Mouse (Mus musculus): ENCODE measurements around the gene Tmem238. TPM values are rescaled to one million over a fixed set of nuclear protein-coding genes. Genes with fewer than 3 reads are reported as not detected.

Tmem238 gene
- polyA plus RNA-seq, 1 experiment from 2014 or later = 9.2 TPM

GRCm38 (mm10) chr7:4741672-4742481, 47.6 kb downstream of the Tmem238 start:
- ATAC-seq = no peak
- H3K4me1 ChIP-seq (ENCODE audit: control insufficient read depth, insufficient read depth, low read depth, low read length) = peaks cover 25% of the 10 kb centered on the region
- H3K4me3 ChIP-seq (ENCODE audit: low read length) = peak overlapping the region; percentile 75
- H3K36me3 ChIP-seq (ENCODE audit: control insufficient read depth, insufficient read depth, low read length) = peaks cover 5% of the 10 kb centered on the region; the same call in 1 of the 2 replicates
- 81% methylated on average over 21 of the region's 21 CpGs for WGBS
- peak overlapping the region; percentile 91; the same call in 1 of the 2 replicates for H3K9ac ChIP-seq (ENCODE audit: low read depth, low read length)
- H3K4me2 ChIP-seq (ENCODE audit: low read length) = peak overlapping the region; percentile 85
- no peaks in the 10 kb centered on the region for H3K27me3 ChIP-seq (replicated peaks; ENCODE audit: control insufficient read depth, insufficient read depth, low read length)
- no peaks in the 10 kb centered on the region for H3K9me3 ChIP-seq (ENCODE audit: control insufficient read depth, low read length)
- H3K27ac ChIP-seq (ENCODE audit: low read depth, low read length) = peak overlapping the region; percentile 95

- no peaks in the 10 kb centered on the region for H3K36me3 ChIP-seq (ENCODE audit: control insufficient read depth, insufficient read depth, low read length)
- H3K4me2 ChIP-seq (ENCODE audit: low read length) = peak overlapping the region; percentile 85
- H3K9me3 ChIP-seq (ENCODE audit: control insufficient read depth, low read length) = no peaks in the 10 kb centered on the region
- ATAC-seq = no peak
- WGBS = 4% methylated on average over 4 of the region's 4 CpGs
- H3K9ac ChIP-seq (ENCODE audit: low read depth, low read length) = peak overlapping the region; percentile 91
- H3K4me3 ChIP-seq (ENCODE audit: low read length) = peak overlapping the region; percentile 75
- H3K27ac ChIP-seq (ENCODE audit: low read depth, low read length) = peak overlapping the region; percentile 95
- no peaks in the 10 kb centered on the region for H3K27me3 ChIP-seq (replicated peaks; ENCODE audit: control insufficient read depth, insufficient read depth, low read length)
- peaks cover 25% of the 10 kb centered on the region for H3K4me1 ChIP-seq (ENCODE audit: control insufficient read depth, insufficient read depth, low read depth, low read length)
These were observed 48.3 kb downstream of the Tmem238 start for GRCm38 (mm10) chr7:4741151-4741550.

- Histone ChIP-seq H3K4me1 (ENCODE audit: control insufficient read depth, insufficient read depth, low read depth, low read length) (peaks cover 25% of the 10 kb centered on the region), H3K4me2 (ENCODE audit: low read length) (peak overlapping the region; percentile 85), H3K9me3 (ENCODE audit: control insufficient read depth, low read length) (no peaks in the 10 kb centered on the region), H3K27ac (ENCODE audit: low read depth, low read length) (peak overlapping the region; percentile 95), H3K9ac (ENCODE audit: low read depth, low read length) (peak overlapping the region; percentile 91), H3K4me3 (ENCODE audit: low read length) (peak overlapping the region; percentile 75), H3K27me3 (replicated peaks; ENCODE audit: control insufficient read depth, insufficient read depth, low read length) (no peaks in the 10 kb centered on the region), H3K36me3 (ENCODE audit: control insufficient read depth, insufficient read depth, low read length) (no peaks in the 10 kb centered on the region)
- peak; percentile 48 for ATAC-seq
- 2% methylated on average over 10 of the region's 14 CpGs for WGBS
These were observed 49.1 kb downstream of the Tmem238 start for GRCm38 (mm10) chr7:4740309-4740727.

GRCm38 (mm10) chr7:4739544-4740275, 49.7 kb downstream of the Tmem238 start, which contains the start of gene Kmt5c:
Kmt5c (plus strand) TSS chr7:4740115.
- Histone ChIP-seq H3K9me3 (ENCODE audit: control insufficient read depth, low read length) (no peaks in the 10 kb centered on the region), H3K27ac (ENCODE audit: low read depth, low read length) (peak within 1 kb of the TSS; percentile 95)
- ATAC-seq = peak; percentile 98

GRCm38 (mm10) chr7:4739041-4739543, 50.4 kb downstream of the Tmem238 start:
- no peaks in the 10 kb centered on the region for H3K9me3 ChIP-seq (ENCODE audit: control insufficient read depth, low read length)
- 16% methylated on average over 6 of the region's 10 CpGs for WGBS
- no peaks in the 10 kb centered on the region for H3K27me3 ChIP-seq (replicated peaks; ENCODE audit: control insufficient read depth, insufficient read depth, low read length)
- peak overlapping the region; percentile 68 for H3K4me2 ChIP-seq (ENCODE audit: low read length)
- H3K27ac ChIP-seq (ENCODE audit: low read depth, low read length) = peak overlapping the region; percentile 76
- 0 out of 2 replicates have a peak overlapping the region, but pooled peaks have one; percentile 43 for H3K9ac ChIP-seq (ENCODE audit: low read depth, low read length)
- no peaks in the 10 kb centered on the region for H3K36me3 ChIP-seq (ENCODE audit: control insufficient read depth, insufficient read depth, low read length)
- H3K4me1 ChIP-seq (ENCODE audit: control insufficient read depth, insufficient read depth, low read depth, low read length) = peaks cover 25% of the 10 kb centered on the region
- H3K4me3 ChIP-seq (ENCODE audit: low read length) = peak overlapping the region; percentile 75
- no peak for ATAC-seq

More at GRCm38 (mm10) chr7:4739544-4740275, 49.7 kb downstream of the Tmem238 start, which contains the start of gene Kmt5c:
- peak within 1 kb of the TSS; percentile 91 for H3K9ac ChIP-seq (ENCODE audit: low read depth, low read length)
- H3K36me3 ChIP-seq (ENCODE audit: control insufficient read depth, insufficient read depth, low read length) = no peaks in the 10 kb centered on the region
- 0% methylated on average over 30 of the region's 44 CpGs for WGBS
- peak within 1 kb of the TSS; percentile 85 for H3K4me2 ChIP-seq (ENCODE audit: low read length)
- no peaks in the 10 kb centered on the region for H3K27me3 ChIP-seq (replicated peaks; ENCODE audit: control insufficient read depth, insufficient read depth, low read length)
- H3K4me1 ChIP-seq (ENCODE audit: control insufficient read depth, insufficient read depth, low read depth, low read length) = peaks cover 25% of the 10 kb centered on the region
- peak within 1 kb of the TSS; percentile 75 for H3K4me3 ChIP-seq (ENCODE audit: low read length)

Other genes starting within 250 kb of the Tmem238 start
- 119 and 124 TPM in 2 replicates for gene Syt5, start 242.1 kb downstream of the Tmem238 start, polyA plus RNA-seq (2015; fragmentation: Nextera tagmentation; extraction: Ambion mirVana)
- 0.91 and 1.1 TPM in 2 replicates for gene Ptprh, start 185.6 kb downstream of the Tmem238 start, polyA plus RNA-seq (2015; fragmentation: Nextera tagmentation; extraction: Ambion mirVana)
- 1.9 and 2.0 TPM in 2 replicates for gene Tmem86b, start 158.2 kb downstream of the Tmem238 start, polyA plus RNA-seq (2015; fragmentation: Nextera tagmentation; extraction: Ambion mirVana)
- 4.3 and 6.2 TPM in 2 replicates for gene Ppp6r1, start 130.6 kb downstream of the Tmem238 start, polyA plus RNA-seq (2015; fragmentation: Nextera tagmentation; extraction: Ambion mirVana)
- gene Hspbp1, start 104.6 kb downstream of the Tmem238 start, polyA plus RNA-seq (2015; fragmentation: Nextera tagmentation; extraction: Ambion mirVana) = 175 and 188 TPM in 2 replicates
- 6.8 and 7.1 TPM in 2 replicates for gene Brsk1, start 99.1 kb downstream of the Tmem238 start, polyA plus RNA-seq (2015; fragmentation: Nextera tagmentation; extraction: Ambion mirVana)
- gene Tmem150b, start 64.4 kb downstream of the Tmem238 start, polyA plus RNA-seq (2015; fragmentation: Nextera tagmentation; extraction: Ambion mirVana) = 0.12 and 0.18 TPM in 2 replicates
- 47.4 and 57.4 TPM in 2 replicates for gene Kmt5c, start 49.5 kb downstream of the Tmem238 start, polyA plus RNA-seq (2015; fragmentation: Nextera tagmentation; extraction: Ambion mirVana)
- gene Cox6b2, start 36.6 kb downstream of the Tmem238 start, polyA plus RNA-seq (2015; fragmentation: Nextera tagmentation; extraction: Ambion mirVana) = 23.1 and 29.7 TPM in 2 replicates
- gene Fam71e2, start 18.4 kb downstream of the Tmem238 start, polyA plus RNA-seq (2015; fragmentation: Nextera tagmentation; extraction: Ambion mirVana) = not detected in 2 replicates
- 0.95 and 1.3 TPM in 2 replicates for gene Il11, start 6.8 kb downstream of the Tmem238 start, polyA plus RNA-seq (2015; fragmentation: Nextera tagmentation; extraction: Ambion mirVana)
- 0.68 TPM in 1 of 2 replicates, not detected in the other for gene Tmem190, start 6.7 kb downstream of the Tmem238 start, polyA plus RNA-seq (2015; fragmentation: Nextera tagmentation; extraction: Ambion mirVana)
- 206 and 212 TPM in 2 replicates for gene Rpl28, start 3.2 kb upstream of the Tmem238 start, polyA plus RNA-seq (2015; fragmentation: Nextera tagmentation; extraction: Ambion mirVana)
- 250 and 253 TPM in 2 replicates for gene Ube2s, start 22.9 kb upstream of the Tmem238 start, polyA plus RNA-seq (2015; fragmentation: Nextera tagmentation; extraction: Ambion mirVana)
- gene Shisa7, start 55.0 kb upstream of the Tmem238 start, polyA plus RNA-seq (2015; fragmentation: Nextera tagmentation; extraction: Ambion mirVana) = 9.9 and 10.0 TPM in 2 replicates
- 4.2 and 4.6 TPM in 2 replicates for gene Isoc2b, start 80.6 kb upstream of the Tmem238 start, polyA plus RNA-seq (2015; fragmentation: Nextera tagmentation; extraction: Ambion mirVana)
- gene Isoc2a, start 87.5 kb upstream of the Tmem238 start, polyA plus RNA-seq (2015; fragmentation: Nextera tagmentation; extraction: Ambion mirVana) = 0.89 and 0.93 TPM in 2 replicates
- gene Gm36210, start 116.9 kb upstream of the Tmem238 start, polyA plus RNA-seq (2015; fragmentation: Nextera tagmentation; extraction: Ambion mirVana) = 0.48 and 0.52 TPM in 2 replicates
- gene Zfp628, start 125.6 kb upstream of the Tmem238 start, polyA plus RNA-seq (2015; fragmentation: Nextera tagmentation; extraction: Ambion mirVana) = 3.2 and 4.2 TPM in 2 replicates
- 35.2 and 39.3 TPM in 2 replicates for gene Nat14, start 132.4 kb upstream of the Tmem238 start, polyA plus RNA-seq (2015; fragmentation: Nextera tagmentation; extraction: Ambion mirVana)
- gene Ssc5d, start 136.1 kb upstream of the Tmem238 start, polyA plus RNA-seq (2015; fragmentation: Nextera tagmentation; extraction: Ambion mirVana) = 1.1 and 2.4 TPM in 2 replicates
- gene Sbk2, start 174.8 kb upstream of the Tmem238 start, polyA plus RNA-seq (2015; fragmentation: Nextera tagmentation; extraction: Ambion mirVana) = 0.14 TPM in 1 of 2 replicates, not detected in the other
- 0.70 and 0.71 TPM in 2 replicates for gene Sbk3, start 181.5 kb upstream of the Tmem238 start, polyA plus RNA-seq (2015; fragmentation: Nextera tagmentation; extraction: Ambion mirVana)
- 49.2 and 53.5 TPM in 2 replicates for gene Zfp579, start 206.5 kb upstream of the Tmem238 start, polyA plus RNA-seq (2015; fragmentation: Nextera tagmentation; extraction: Ambion mirVana)
- 8.0 and 9.3 TPM in 2 replicates for gene Zfp524, start 224.8 kb upstream of the Tmem238 start, polyA plus RNA-seq (2015; fragmentation: Nextera tagmentation; extraction: Ambion mirVana)
- 28.8 and 34.4 TPM in 2 replicates for gene Fiz1, start 225.0 kb upstream of the Tmem238 start, polyA plus RNA-seq (2015; fragmentation: Nextera tagmentation; extraction: Ambion mirVana)
- 0.18 and 1.2 TPM in 2 replicates for gene Gm44973, start 225.8 kb upstream of the Tmem238 start, polyA plus RNA-seq (2015; fragmentation: Nextera tagmentation; extraction: Ambion mirVana)
- gene Zfp865, start 230.7 kb upstream of the Tmem238 start, polyA plus RNA-seq (2015; fragmentation: Nextera tagmentation; extraction: Ambion mirVana) = 5.8 and 6.9 TPM in 2 replicates
- gene Ccdc106, start 230.9 kb upstream of the Tmem238 start, polyA plus RNA-seq (2015; fragmentation: Nextera tagmentation; extraction: Ambion mirVana) = 67.3 and 74.5 TPM in 2 replicates
- gene 4632433K11Rik, start 244.5 kb upstream of the Tmem238 start, polyA plus RNA-seq (2015; fragmentation: Nextera tagmentation; extraction: Ambion mirVana) = not detected in 2 replicates
- 9.7 and 10.2 TPM in 2 replicates for gene Zfp784, start 248.8 kb upstream of the Tmem238 start, polyA plus RNA-seq (2015; fragmentation: Nextera tagmentation; extraction: Ambion mirVana)

Data from hindbrain, embryonic 16.5 days (tissue).